Mouse (Mus musculus) right cerebral cortex, adult 2 months (tissue): Measurements from ENCODE around the gene Pdss2.

Experiments used
- DNase-seq, 2 experiments: peaks; one replicate each; pipeline ENCODE4 v3.0.0; 2021 to 2022; ENCODE audit warnings: low spot score in 2 of 2

Pdss2 gene

GRCm38 (mm10) chr10:43310781-43311392 lies 89.6 kb downstream of the Pdss2 start:
- DNase-seq: no peak

- DNase-seq: no peak
Measured at GRCm38 (mm10) chr10:43312211-43312610, 90.9 kb downstream of the Pdss2 start.

- no peak for DNase-seq
Measured at GRCm38 (mm10) chr10:43312658-43313417, 91.6 kb downstream of the Pdss2 start.

GRCm38 (mm10) chr10:43315228-43315627 lies 93.9 kb downstream of the Pdss2 start:
- DNase-seq: no peak

- no peak for DNase-seq
Measured at GRCm38 (mm10) chr10:43317327-43317951, 96.2 kb downstream of the Pdss2 start.

- DNase-seq: no peak
Measured at GRCm38 (mm10) chr10:43321019-43321418, 99.7 kb downstream of the Pdss2 start.

- DNase-seq: peak; percentile 51 to 63
Measured at GRCm38 (mm10) chr10:43322446-43323178, 101.3 kb downstream of the Pdss2 start.

GRCm38 (mm10) chr10:43323386-43323785 lies 102.1 kb downstream of the Pdss2 start:
- no peak for DNase-seq

- DNase-seq: no peak
Measured at GRCm38 (mm10) chr10:43329813-43330212, 108.5 kb downstream of the Pdss2 start.

GRCm38 (mm10) chr10:43330691-43331090 lies 109.4 kb downstream of the Pdss2 start:
- no peak for DNase-seq

- no peak for DNase-seq
Measured at GRCm38 (mm10) chr10:43331931-43332701, 110.8 kb downstream of the Pdss2 start.

GRCm38 (mm10) chr10:43335874-43336273 lies 114.6 kb downstream of the Pdss2 start:
- no peak for DNase-seq

GRCm38 (mm10) chr10:43337110-43337509 lies 115.8 kb downstream of the Pdss2 start:
- DNase-seq: no peak

GRCm38 (mm10) chr10:43339811-43340210 lies 118.5 kb downstream of the Pdss2 start:
- DNase-seq: no peak

GRCm38 (mm10) chr10:43349718-43350117 lies 128.4 kb downstream of the Pdss2 start:
- DNase-seq: no peak

- no peak for DNase-seq
Measured at GRCm38 (mm10) chr10:43357884-43358283, 136.6 kb downstream of the Pdss2 start.

GRCm38 (mm10) chr10:43362947-43363346 lies 141.7 kb downstream of the Pdss2 start:
- no peak for DNase-seq

- no peak for DNase-seq
Measured at GRCm38 (mm10) chr10:43363431-43363851, 142.2 kb downstream of the Pdss2 start.

- no peak for DNase-seq
Measured at GRCm38 (mm10) chr10:43365909-43366308, 144.6 kb downstream of the Pdss2 start.

GRCm38 (mm10) chr10:43368611-43369010 lies 147.3 kb downstream of the Pdss2 start:
- DNase-seq: no peak

GRCm38 (mm10) chr10:43372315-43372714 lies 151.0 kb downstream of the Pdss2 start:
- DNase-seq: no peak
